Mouse (Mus musculus) liver, embryonic 14 days (tissue): ENCODE results near the gene Efhd1. TPM values are rescaled to one million over a fixed set of nuclear protein-coding genes. Genes with fewer than 3 reads are reported as not detected.

Experiments
- polyA plus RNA-seq: library from polyadenylated mRNA; depleted of rRNA; stranded (reverse); fragments of >200 nt; gene quantifications from 2 replicates; pipeline ENCODE4 v1.2.3, GENCODE M21; 2012; rRNA removed

Efhd1 gene
- polyA plus RNA-seq, result not detected in 2 replicates

DNA sequence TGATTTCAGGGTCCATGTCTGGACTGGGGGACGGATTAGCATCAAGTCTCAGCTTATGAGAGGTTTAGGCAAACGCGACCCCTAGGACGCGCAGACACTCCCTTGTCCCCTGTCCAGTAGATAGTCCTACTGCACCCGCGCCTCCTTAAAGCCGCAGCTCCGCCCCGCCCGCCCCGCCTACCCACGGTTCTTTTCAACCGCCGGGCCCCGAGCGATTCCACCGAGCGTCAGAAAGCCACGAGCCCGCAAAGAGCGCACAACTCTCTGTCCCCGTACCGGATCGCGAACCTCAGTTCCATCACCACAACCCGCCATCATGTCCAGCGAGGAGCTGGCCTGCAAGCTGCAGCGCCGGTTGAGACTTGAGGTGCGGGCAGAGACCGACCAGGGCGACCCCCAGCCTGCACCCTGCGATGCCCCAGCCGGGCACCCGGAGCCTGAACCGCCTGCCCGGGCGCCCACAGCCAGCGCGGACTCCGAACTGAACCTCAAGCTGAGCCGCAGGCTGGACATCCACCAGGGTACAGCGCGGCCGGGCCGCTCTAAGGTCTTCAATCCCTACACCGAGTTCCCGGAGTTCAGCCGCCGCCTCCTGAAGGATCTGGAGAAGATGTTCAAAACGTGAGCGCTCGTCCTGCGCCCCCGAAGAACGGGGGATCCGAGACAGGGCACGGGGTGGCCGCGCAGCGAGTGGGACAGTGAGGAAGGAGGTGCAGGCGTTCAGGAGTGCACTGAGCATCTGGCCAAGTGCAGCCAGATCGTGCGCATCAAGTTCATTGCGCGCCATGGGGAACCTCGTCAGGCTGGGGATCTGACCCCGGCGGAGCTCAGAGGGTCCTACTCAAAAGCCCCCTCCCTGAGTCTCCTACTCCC lies at the start of gene Efhd1:
TSS of gene Efhd1 (plus strand) at position 230 of the 873 bp plus-strand sequence.

DNA sequence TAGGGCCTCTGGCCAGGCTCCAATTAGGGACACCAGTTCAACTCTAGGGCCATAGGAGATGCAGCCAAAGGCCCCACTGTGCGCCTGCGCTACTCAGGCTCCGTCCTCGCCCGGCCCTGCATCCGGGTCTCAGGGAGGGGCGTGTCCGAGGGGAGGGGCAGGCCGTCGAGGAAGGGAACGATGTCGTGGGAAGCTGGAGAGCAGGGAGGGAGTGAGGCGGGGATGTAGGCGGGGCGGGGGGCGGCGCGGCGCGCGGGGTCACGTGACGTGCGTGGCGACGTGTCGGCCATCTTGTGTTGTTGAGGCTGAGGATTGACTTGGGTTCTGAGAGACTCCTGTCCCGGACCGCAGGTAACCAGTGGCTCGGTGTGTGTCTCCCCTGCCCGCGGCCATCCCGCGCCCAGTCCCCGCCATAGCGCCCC lies 62.6 kb downstream of the Efhd1 start, which contains the start of gene Gigyf2:
TSS of gene Gigyf2 (plus strand) at position 257 of the 422 bp plus-strand sequence.

Other genes with a start within 250 kb of the Efhd1 start
- gene Alppl2, start 174.4 kb upstream of the Efhd1 start, polyA plus RNA-seq, result not detected in 2 replicates
- gene Alpi, start 162.8 kb upstream of the Efhd1 start, polyA plus RNA-seq, result not detected in 2 replicates
- gene Akp3, start 139.4 kb upstream of the Efhd1 start, polyA plus RNA-seq, result not detected in 2 replicates
- gene Ecel1, start 107.8 kb upstream of the Efhd1 start, polyA plus RNA-seq, result 0.03 TPM in 1 of 2 replicates, not detected in the other
- not detected in 2 replicates for gene Prss56, start 81.0 kb upstream of the Efhd1 start, polyA plus RNA-seq
- 0.01 and 0.21 TPM in 2 replicates for gene Chrnd, start 73.8 kb upstream of the Efhd1 start, polyA plus RNA-seq
- gene Chrng, start 59.7 kb upstream of the Efhd1 start, polyA plus RNA-seq, result 0.88 TPM in 1 of 2 replicates, not detected in the other
- gene Eif4e2, start 50.4 kb upstream of the Efhd1 start, polyA plus RNA-seq, result 35.8 and 38.3 TPM in 2 replicates
- 18.5 and 19.0 TPM in 2 replicates for gene Gigyf2, start 62.6 kb downstream of the Efhd1 start, polyA plus RNA-seq
- gene Kcnj13, start 130.4 kb downstream of the Efhd1 start, polyA plus RNA-seq, result not detected in 2 replicates
- not detected in 2 replicates for gene Snorc, start 205.9 kb downstream of the Efhd1 start, polyA plus RNA-seq
- 0.24 and 0.43 TPM in 2 replicates for gene Neu2, start 245.5 kb downstream of the Efhd1 start, polyA plus RNA-seq